Mouse (Mus musculus) CD4-positive, CD25-positive, alpha-beta regulatory T cell, adult 2 months (primary cell): ENCODE measurements at regions not wholly inside any gene's neighbourhood (a gene's known extent, or its start where the extent isn't known, plus 50 kb on each side); places are given as distances from the start of the nearest gene placed in this dataset.

Experiments
- DNase-seq: peaks from one replicate; pipeline ENCODE4 v3.0.0-alpha.2; 2012; ENCODE audit warnings: low read depth, low spot score

- DNase-seq = no peak
Observed at GRCm38 (mm10) chr14:101997535-101997934, 267.8 kb downstream of the Lmo7 start.

- no peak for DNase-seq
Observed at GRCm38 (mm10) chr14:101984401-101984800, 254.6 kb downstream of the Lmo7 start.
